Mouse (Mus musculus) CH12.LX (cell line): ENCODE measurements around the gene Kyat3. TPM values are rescaled to one million over a fixed set of nuclear protein-coding genes. Genes with fewer than 3 reads are reported as not detected.

ENCODE experiments used
- DNase-seq: peaks from one replicate; pipeline ENCODE4 v3.0.0-alpha.2; 2013; ENCODE audit errors: extremely low read depth
- H3K27ac ChIP-seq: 2 replicates; pipeline ENCODE4 v1.5.1; 2012; ENCODE audit warnings: low read depth, mild to moderate bottlenecking, control low read depth, moderate library complexity; ENCODE audit not compliant: insufficient read depth
- H3K27me3 ChIP-seq: replicated peaks from 2 replicates; pipeline ENCODE3; 2012; ENCODE audit warnings: inconsistent platforms
- H3K36me3 ChIP-seq, 2 experiments: replicated peaks in 1 of 2; 2 replicates each; pipeline versions ENCODE3 to v1.6.1; 2012; ENCODE audit warnings: inconsistent platforms in 1 of 2, low read length in 1 of 2, mild to moderate bottlenecking in 1 of 2, mixed read lengths in 1 of 2, moderate library complexity in 1 of 2; ENCODE audit not compliant: control insufficient read depth in 1 of 2, insufficient read depth in 1 of 2
- H3K4me1 ChIP-seq, 2 experiments: 2 replicates each; pipeline ENCODE4 v1.6.1; 2012; ENCODE audit warnings: inconsistent platforms in 1 of 2, moderate library complexity in 1 of 2; ENCODE audit not compliant: insufficient read depth in 2 of 2, control insufficient read depth in 1 of 2
- H3K4me2 ChIP-seq: 2 replicates; pipeline ENCODE4 v1.6.1; 2012; ENCODE audit warnings: low read depth, mild to moderate bottlenecking, control low read depth; ENCODE audit not compliant: poor library complexity, insufficient read depth, severe bottlenecking
- H3K4me3 ChIP-seq, 3 experiments: fragments of 150-350 bp in 1 of 3; sonication (generic) in 1 of 3; replicated peaks in 1 of 3; 2 replicates each; pipeline versions ENCODE3 to v1.5.1; 2011 to 2012; ENCODE audit warnings: low read depth in 2 of 3, low read length in 2 of 3, mild to moderate bottlenecking in 2 of 3, moderate library complexity in 2 of 3, control low read depth in 1 of 3, improper control_type of control experiment in 1 of 3, inconsistent platforms in 1 of 3, mixed read lengths in 1 of 3; ENCODE audit not compliant: poor library complexity in 1 of 3
- H3K79me2 ChIP-seq: replicated peaks from 2 replicates; pipeline ENCODE4 v1.6.1; 2012; ENCODE audit warnings: mild to moderate bottlenecking, moderate library complexity; ENCODE audit not compliant: control insufficient read depth, poor library complexity, insufficient read depth, severe bottlenecking; ENCODE audit errors: extremely low read depth
- H3K9ac ChIP-seq: 2 replicates; pipeline ENCODE4 v1.6.1; 2012; ENCODE audit warnings: low read depth, mild to moderate bottlenecking, control low read depth, moderate library complexity; ENCODE audit not compliant: insufficient read depth
- H3K9me3 ChIP-seq: replicated peaks from 2 replicates; pipeline ENCODE3; 2012; ENCODE audit warnings: low read length, inconsistent platforms, mixed read lengths
- BHLHE40 ChIP-seq: IDR thresholded peaks from 2 replicates; pipeline ENCODE4 v1.6.1; 2011; ENCODE audit warnings: mild to moderate bottlenecking, low read depth, low read length, improper control_type of control experiment
- CTCF ChIP-seq, 2 experiments: IDR thresholded peaks in 1 of 2; conservative IDR thresholded peaks in 1 of 2; 2 replicates each; pipeline ENCODE4 v1.5.1; 2011 to 2012; ENCODE audit warnings: low read depth in 2 of 2, low read length in 2 of 2, improper control_type of control experiment in 1 of 2, inconsistent platforms in 1 of 2, mild to moderate bottlenecking in 1 of 2, moderate library complexity in 1 of 2
- E2F4 ChIP-seq: IDR thresholded peaks from 2 replicates; pipeline ENCODE4 v1.6.1; 2011; ENCODE audit warnings: low read depth, low read length, improper control_type of control experiment; ENCODE audit not compliant: insufficient replicate concordance
- ELF1 ChIP-seq: IDR thresholded peaks from 2 replicates; pipeline ENCODE4 v1.6.1; 2014; ENCODE audit warnings: low read depth, mild to moderate bottlenecking, inconsistent platforms, low read length, improper control_type of control experiment
- ETS1 ChIP-seq: conservative IDR thresholded peaks from 2 replicates; pipeline ENCODE4 v1.6.1; 2012; ENCODE audit warnings: low read depth, mild to moderate bottlenecking, inconsistent platforms, low read length, improper control_type of control experiment, moderate library complexity
- JUN ChIP-seq: IDR thresholded peaks from 2 replicates; pipeline ENCODE4 v1.6.1; 2011; ENCODE audit warnings: low read depth, mild to moderate bottlenecking, low read length, improper control_type of control experiment, moderate library complexity; ENCODE audit not compliant: insufficient read depth
- JUND ChIP-seq: conservative IDR thresholded peaks from 2 replicates; pipeline ENCODE4 v1.6.1; 2011; ENCODE audit warnings: low read depth, low read length, improper control_type of control experiment
- KAT2A ChIP-seq: IDR thresholded peaks from 2 replicates; pipeline ENCODE4 v1.6.1; 2012; ENCODE audit warnings: low read length, improper control_type of control experiment, inconsistent platforms; ENCODE audit not compliant: insufficient replicate concordance
- MAX ChIP-seq: IDR thresholded peaks from 2 replicates; pipeline ENCODE4 v1.6.1; 2011; ENCODE audit warnings: low read length, improper control_type of control experiment
- MAZ ChIP-seq: IDR thresholded peaks from 2 replicates; pipeline ENCODE4 v1.6.1; 2012; ENCODE audit warnings: low read depth, mild to moderate bottlenecking, inconsistent platforms, low read length, improper control_type of control experiment, moderate library complexity
- MEF2A ChIP-seq: IDR thresholded peaks from 2 replicates; pipeline ENCODE4 v1.6.1; 2014; ENCODE audit warnings: low read depth, mild to moderate bottlenecking, inconsistent platforms, low read length, improper control_type of control experiment, borderline replicate concordance
- NELFE ChIP-seq: IDR thresholded peaks from 2 replicates; pipeline ENCODE4 v1.6.1; 2011; ENCODE audit warnings: low read depth, low read length, improper control_type of control experiment
- NRF1 ChIP-seq: IDR thresholded peaks from 2 replicates; pipeline ENCODE4 v1.6.1; 2014; ENCODE audit warnings: low read depth, mild to moderate bottlenecking, inconsistent platforms, low read length, improper control_type of control experiment, moderate library complexity
- PAX5 ChIP-seq: IDR thresholded peaks from 2 replicates; pipeline ENCODE4 v1.6.1; 2012; ENCODE audit warnings: low read length, inconsistent platforms, mixed read lengths
- POLR2A ChIP-seq: IDR thresholded peaks from 2 replicates; pipeline ENCODE4 v1.6.1; 2011; ENCODE audit warnings: low read depth, mild to moderate bottlenecking, improper control_type of control experiment, low read length
- POLR2AphosphoS2 ChIP-seq: IDR thresholded peaks from 2 replicates; pipeline ENCODE4 v1.6.1; 2011; ENCODE audit warnings: low read depth, low read length, improper control_type of control experiment
- RAD21 ChIP-seq: IDR thresholded peaks from 2 replicates; pipeline ENCODE4 v1.6.1; 2011; ENCODE audit warnings: low read depth, mild to moderate bottlenecking, low read length, improper control_type of control experiment, moderate library complexity
- SIN3A ChIP-seq: IDR thresholded peaks from 2 replicates; pipeline ENCODE4 v1.6.1; 2012; ENCODE audit warnings: low read length, improper control_type of control experiment, inconsistent platforms
- TBP ChIP-seq: conservative IDR thresholded peaks from 2 replicates; pipeline ENCODE4 v1.6.1; 2011; ENCODE audit warnings: low read depth, low read length, improper control_type of control experiment
- TCF12 ChIP-seq: IDR thresholded peaks from 2 replicates; pipeline ENCODE4 v1.6.1; 2014; ENCODE audit warnings: low read depth, mild to moderate bottlenecking, inconsistent platforms, low read length, improper control_type of control experiment
- UBTF ChIP-seq: IDR thresholded peaks from 2 replicates; pipeline ENCODE4 v1.6.1; 2012; ENCODE audit warnings: low read depth, mild to moderate bottlenecking, inconsistent platforms, low read length, improper control_type of control experiment, moderate library complexity
- USF1 ChIP-seq: IDR thresholded peaks from 2 replicates; pipeline ENCODE4 v1.6.1; 2014; ENCODE audit warnings: low read depth, mild to moderate bottlenecking, inconsistent platforms, low read length, improper control_type of control experiment
- USF2 ChIP-seq: conservative IDR thresholded peaks from 2 replicates; pipeline ENCODE4 v1.6.1; 2011; ENCODE audit warnings: low read depth, low read length, improper control_type of control experiment
- ZKSCAN1 ChIP-seq: IDR thresholded peaks from 2 replicates; pipeline ENCODE4 v1.6.1; 2012; ENCODE audit warnings: low read depth, inconsistent platforms, low read length, improper control_type of control experiment, borderline replicate concordance
- ZMIZ1 ChIP-seq: IDR thresholded peaks from 2 replicates; pipeline ENCODE4 v1.6.1; 2012; ENCODE audit warnings: low read depth, mild to moderate bottlenecking, inconsistent platforms, low read length, improper control_type of control experiment
- dilution Hi-C: fragments of 300-500 bp; cut with MboI; formaldehyde crosslinking; loops from 2 replicates; pipeline ENCODE4 v1.14.3; 2020; ENCODE audit warnings: low sequenced_read_pairs; ENCODE audit not compliant: extremely low pct_unique_long_range_greater_than_20kb, extremely low pct_ligation_motif_present
- in situ Hi-C: fragments of 300-500 bp; cut with MboI; formaldehyde crosslinking; loops from 3 replicates; pipeline ENCODE4 v1.14.3; 2019; ENCODE audit warnings: low sequenced_read_pairs, low pct_ligation_motif_present, low pct_unique_long_range_greater_than_20kb, mixed read lengths
- polyA plus RNA-seq: library from polyadenylated mRNA; unstranded; fragments of >175 nt; gene quantifications from 2 replicates; pipeline ENCODE4 v1.2.1, GENCODE M21; 2012; ENCODE audit warnings: low read depth; ENCODE audit not compliant: insufficient read length
- total RNA-seq, 2 experiments: library from RNA; depleted of rRNA; stranded (reverse); fragments of 300-350 nt in 1 of 2; fragments of >200 nt in 1 of 2; gene quantifications; 2 replicates each; pipeline ENCODE4 v1.2.3; 2012 to 2014

Kyat3 gene
- total and polyA plus RNA-seq, 3 experiments = 43.3 to 122 (median 86.1) TPM

GRCm38 (mm10) chr3:142696517-142696916 is 4.3 kb upstream of the Kyat3 start:
- dilution Hi-C loops (no loop called here), in situ Hi-C loops (no loop called here)
- Histone ChIP-seq H3K9me3 (peaks cover 20% of the 10 kb centered on the region), H3K9ac (no peak overlapping the region), H3K4me1 (peaks cover 5 to 26% of the 10 kb centered on the region in 2 experiments; a peak in 3 of 4 replicates), H3K4me3 (no peak overlapping the region), H3K36me3 (no peaks in the 10 kb centered on the region), H3K27ac (no peak overlapping the region), H3K79me2 (no peaks in the 10 kb centered on the region), H3K27me3 (no peaks in the 10 kb centered on the region), H3K4me2 (no peak overlapping the region)
- DNase-seq = no peak
- no peak for TF ChIP-seq USF2
- TF ChIP-seq E2F4 = no peak
- TF ChIP-seq PAX5 = no peak
- no peak for TF ChIP-seq MEF2A
- no peak for TF ChIP-seq POLR2A
- TF ChIP-seq TBP = no peak
- no peak for TF ChIP-seq BHLHE40
- TF ChIP-seq JUN = no peak
- no peak for TF ChIP-seq RAD21
- TF ChIP-seq ELF1 = no peak

GRCm38 (mm10) chr3:142701407-142701989 is 647 bp downstream of the Kyat3 start:
- peak overlapping the region; percentile 79 for H3K4me2 ChIP-seq
- dilution Hi-C loops = loop anchor here (25.0 kb wide), 1 partner anchor 214 kb away; the partner anchor contains the start of gene Gbp5
- H3K27ac ChIP-seq = no peak overlapping the region
- peak overlapping the region; percentile 68 to 90 (median 79) for H3K4me3 ChIP-seq
- no peaks in the 10 kb centered on the region for H3K9me3 ChIP-seq
- peaks cover 5 to 31% of the 10 kb centered on the region in 2 experiments; a peak in 3 of 4 replicates for H3K4me1 ChIP-seq
- TF ChIP-seq KAT2A (no peak), ETS1 (no peak), JUND (no peak), TCF12 (no peak), PAX5 (no peak), SIN3A (no peak), USF1 (no peak), CTCF (conservative IDR thresholded peaks at IDR 0.05 in 1 of 2, IDR thresholded peaks at IDR 0.05 in 1 of 2; ENCODE audit: low read depth in 2 of 2, low read length in 2 of 2) (no peak), ZMIZ1 (no peak), MAZ (no peak), NRF1 (no peak), ZKSCAN1 (no peak), POLR2AphosphoS2 (no peak), UBTF (no peak), BHLHE40 (no peak), MAX (no peak), NELFE (no peak)
- TF ChIP-seq, all 38 proteins: peak for 0
- H3K27me3 ChIP-seq = no peaks in the 10 kb centered on the region
- in situ Hi-C loops = loop anchor here (10.0 to 25.0 kb wide), 2 partner anchors 137 to 414 kb away; partner anchors contain the start of gene Gbp3
- no peak for DNase-seq
- peak overlapping the region; percentile 6; the same call in 1 of the 2 replicates for H3K9ac ChIP-seq
- H3K36me3 ChIP-seq = peaks cover 0 to 9% of the 10 kb centered on the region in 2 experiments
- H3K79me2 ChIP-seq = no peaks in the 10 kb centered on the region
